Mouse (Mus musculus): ENCODE results near the gene Ccdc14. TPM values are rescaled to one million over a fixed set of nuclear protein-coding genes. Genes with fewer than 3 reads are reported as not detected.
"Not testable (repeated sequence)": the region's sequence is repeated elsewhere in the genome, so short reads cannot be mapped to it uniquely, and the experiment has no call there.

Ccdc14 gene
- 1 to 10 TPM; 1.9 to 2.6 TPM for total RNA-seq (2021)

GRCm38 (mm10) chr16:34690334-34691144 lies at the start of gene Ccdc14:
Gene Ccdc14 (plus strand): TSS chr16:34690616.
- intact Hi-C loops (cut with DNase I) = no loop called here
- DNase-seq (ENCODE audit: low spot score) = peak; percentile 77

- intact Hi-C loops (cut with DNase I) = no loop called here
- DNase-seq (ENCODE audit: low spot score) = no peak
These were observed 46.7 kb upstream of the Ccdc14 start for GRCm38 (mm10) chr16:34643511-34644259.

GRCm38 (mm10) chr16:34649621-34650020 lies 40.8 kb upstream of the Ccdc14 start, which contains the start of gene Ropn1:
Gene Ropn1 (plus strand): TSS chr16:34649921.
- intact Hi-C loops (cut with DNase I) = no loop called here
- no peak for DNase-seq (ENCODE audit: low spot score)

GRCm38 (mm10) chr16:34653023-34653422 lies 37.4 kb upstream of the Ccdc14 start:
- no peak for DNase-seq (ENCODE audit: low spot score)
- intact Hi-C loops (cut with DNase I) = no loop called here

- intact Hi-C loops (cut with DNase I); DNase-seq (ENCODE audit: low spot score): not testable (repeated sequence)
These were observed 32.9 kb upstream of the Ccdc14 start for GRCm38 (mm10) chr16:34657566-34657965.

- no peak for DNase-seq (ENCODE audit: low spot score)
- intact Hi-C loops (cut with DNase I) = no loop called here
These were observed 32.4 kb upstream of the Ccdc14 start for GRCm38 (mm10) chr16:34657983-34658382.

GRCm38 (mm10) chr16:34658388-34658787 lies 32.0 kb upstream of the Ccdc14 start:
- no peak for DNase-seq (ENCODE audit: low spot score)
- intact Hi-C loops (cut with DNase I) = no loop called here

GRCm38 (mm10) chr16:34664553-34664952 lies 25.9 kb upstream of the Ccdc14 start:
- no peak for DNase-seq (ENCODE audit: low spot score)
- intact Hi-C loops (cut with DNase I) = no loop called here

GRCm38 (mm10) chr16:34667031-34667726 lies 23.2 kb upstream of the Ccdc14 start:
- DNase-seq (ENCODE audit: low spot score) = peak; percentile 32

GRCm38 (mm10) chr16:34668341-34668740 lies 22.1 kb upstream of the Ccdc14 start:
- intact Hi-C loops (cut with DNase I) = no loop called here
- DNase-seq (ENCODE audit: low spot score) = no peak

More at GRCm38 (mm10) chr16:34667031-34667726, 23.2 kb upstream of the Ccdc14 start:
- intact Hi-C loops (cut with DNase I) = loop anchor here (1.0 kb wide), 1 partner anchor 33 kb away; no protein-coding TSS in a partner anchor

GRCm38 (mm10) chr16:34671966-34672365 lies 18.4 kb upstream of the Ccdc14 start:
- intact Hi-C loops (cut with DNase I) = no loop called here
- no peak for DNase-seq (ENCODE audit: low spot score)

- intact Hi-C loops (cut with DNase I) = no loop called here
- DNase-seq (ENCODE audit: low spot score) = no peak
These were observed 17.6 kb upstream of the Ccdc14 start for GRCm38 (mm10) chr16:34672822-34673221.

GRCm38 (mm10) chr16:34674365-34674764 lies 16.1 kb upstream of the Ccdc14 start:
- intact Hi-C loops (cut with DNase I) = no loop called here
- DNase-seq (ENCODE audit: low spot score) = no peak

- no peak for DNase-seq (ENCODE audit: low spot score)
- intact Hi-C loops (cut with DNase I) = no loop called here
These were observed 8.6 kb upstream of the Ccdc14 start for GRCm38 (mm10) chr16:34681823-34682222.

GRCm38 (mm10) chr16:34689879-34690278 lies 537 bp upstream of the Ccdc14 start:
- no peak for DNase-seq (ENCODE audit: low spot score)
- intact Hi-C loops (cut with DNase I) = no loop called here

- DNase-seq (ENCODE audit: low spot score) = no peak
- intact Hi-C loops (cut with DNase I) = no loop called here
These were observed 740 bp downstream of the Ccdc14 start for GRCm38 (mm10) chr16:34691156-34691555.

GRCm38 (mm10) chr16:34694477-34694876 lies 4.1 kb downstream of the Ccdc14 start:
- intact Hi-C loops (cut with DNase I) = no loop called here
- no peak for DNase-seq (ENCODE audit: low spot score)

GRCm38 (mm10) chr16:34698721-34699120 lies 8.3 kb downstream of the Ccdc14 start:
- intact Hi-C loops (cut with DNase I); DNase-seq (ENCODE audit: low spot score): not testable (repeated sequence)

- peak; percentile 27 for DNase-seq (ENCODE audit: low spot score)
- intact Hi-C loops (cut with DNase I) = loop anchor here (1.0 to 5.0 kb wide), 3 partner anchors 33 to 508 kb away; no protein-coding TSS in a partner anchor
These were observed 9.9 kb downstream of the Ccdc14 start for GRCm38 (mm10) chr16:34700165-34700827.

- intact Hi-C loops (cut with DNase I) = loop anchor here (1.0 to 5.0 kb wide), 3 partner anchors 34 to 509 kb away; no protein-coding TSS in a partner anchor
- DNase-seq (ENCODE audit: low spot score) = no peak
These were observed 10.4 kb downstream of the Ccdc14 start for GRCm38 (mm10) chr16:34700828-34701216.
